Mouse (Mus musculus): ENCODE data around the gene Map2k3.
"Not testable (repeated sequence)": the region's sequence is repeated elsewhere in the genome, so short reads cannot be mapped to it uniquely, and the experiment has no call there.

The Map2k3 gene

DNA sequence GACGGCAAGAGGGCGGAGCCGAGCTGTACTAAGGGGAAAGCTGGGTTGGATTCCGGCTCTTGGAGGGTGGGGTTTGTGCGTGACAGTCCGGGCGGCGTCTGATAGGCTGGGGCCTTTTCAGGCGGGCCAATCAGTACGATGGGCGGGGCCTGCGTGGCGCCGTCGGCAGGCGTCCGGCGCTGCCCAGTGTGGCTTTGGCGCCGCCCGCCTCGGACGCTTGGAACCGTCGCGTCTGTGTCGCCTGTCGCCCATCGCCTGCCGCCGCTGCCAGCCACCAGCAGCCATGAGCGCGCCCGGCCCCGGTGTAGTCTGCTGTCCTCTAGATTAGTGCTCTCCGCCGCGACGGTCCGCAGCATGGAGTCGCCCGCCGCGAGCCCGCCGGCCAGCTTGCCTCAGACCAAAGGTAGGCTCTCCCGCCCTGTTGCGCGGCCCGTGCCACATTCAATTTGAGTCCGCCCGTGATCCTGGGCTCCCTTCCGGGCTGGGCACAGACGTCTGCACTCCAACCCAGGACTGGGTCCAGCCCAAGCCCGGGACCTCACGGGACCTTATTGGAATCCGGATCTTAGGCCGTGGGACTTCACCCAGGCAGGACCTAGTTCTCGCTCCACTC, at the start of gene Map2k3:
Gene Map2k3, plus strand, starts transcription at position 165 of the 613 bp plus-strand sequence.
- DNase-seq (ENCODE audit: low spot score) = peak; percentile 95

DNA sequence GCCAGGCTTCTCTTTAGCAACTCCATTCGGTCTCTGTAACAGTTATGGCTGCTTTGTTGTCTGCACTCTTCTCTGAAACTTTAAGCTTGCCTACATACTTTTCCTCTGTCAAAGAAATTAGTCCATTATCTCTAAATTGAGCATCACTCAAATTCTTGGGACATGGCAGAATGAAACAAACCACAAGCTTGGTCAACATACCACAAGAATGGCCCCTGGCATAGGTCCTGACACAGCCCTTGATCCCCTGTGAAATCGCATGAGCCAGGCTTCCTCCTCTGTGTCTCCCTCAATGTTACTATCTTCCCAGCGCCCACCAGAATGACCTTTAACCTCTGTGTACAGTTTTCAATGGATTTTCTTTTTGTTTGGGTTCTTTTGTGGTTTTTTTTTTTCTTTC, 49.4 kb upstream of the Map2k3 start:
- DNase-seq (ENCODE audit: low spot score) = no peak

DNA sequence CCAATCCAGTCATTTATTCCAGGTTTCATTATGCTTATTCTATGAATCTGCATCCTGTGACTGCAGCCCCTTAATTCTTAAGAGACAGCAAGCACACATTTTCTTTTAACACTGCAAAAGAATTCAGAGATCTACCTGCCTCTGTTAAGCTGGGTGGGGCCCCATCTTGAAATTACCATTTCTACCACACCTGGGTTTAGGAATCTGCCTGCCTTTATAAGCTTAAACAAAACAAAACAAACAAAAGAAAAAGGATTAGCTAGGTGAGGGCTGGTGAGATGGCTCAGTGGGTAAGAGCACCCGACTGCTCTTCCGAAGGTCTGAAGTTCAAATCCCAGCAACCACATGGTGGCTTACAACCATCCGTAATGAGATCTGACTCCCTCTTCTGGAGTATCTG, 44.8 kb upstream of the Map2k3 start:
- DNase-seq (ENCODE audit: low spot score) = not testable (repeated sequence)

DNA sequence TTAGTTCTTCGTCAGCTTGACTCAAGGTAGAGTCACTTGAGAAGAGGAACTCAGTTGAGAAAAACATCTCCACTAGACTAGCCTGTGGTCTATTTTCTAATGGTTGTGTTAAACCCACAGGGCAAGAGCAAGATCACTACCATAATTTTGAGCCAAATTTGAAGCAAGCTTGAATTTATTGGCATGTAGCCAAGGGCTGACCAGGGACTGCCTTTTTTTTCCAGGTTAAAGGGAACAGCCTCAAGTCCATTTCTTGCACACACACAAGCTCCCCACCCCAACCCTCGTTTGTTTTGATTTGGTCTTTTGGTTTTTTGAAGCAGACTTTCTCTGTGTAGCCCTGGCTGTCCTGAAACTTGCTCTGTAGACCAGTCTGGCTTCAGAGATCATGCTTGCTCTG, 42.0 kb upstream of the Map2k3 start:
- no peak for DNase-seq (ENCODE audit: low spot score)

DNA sequence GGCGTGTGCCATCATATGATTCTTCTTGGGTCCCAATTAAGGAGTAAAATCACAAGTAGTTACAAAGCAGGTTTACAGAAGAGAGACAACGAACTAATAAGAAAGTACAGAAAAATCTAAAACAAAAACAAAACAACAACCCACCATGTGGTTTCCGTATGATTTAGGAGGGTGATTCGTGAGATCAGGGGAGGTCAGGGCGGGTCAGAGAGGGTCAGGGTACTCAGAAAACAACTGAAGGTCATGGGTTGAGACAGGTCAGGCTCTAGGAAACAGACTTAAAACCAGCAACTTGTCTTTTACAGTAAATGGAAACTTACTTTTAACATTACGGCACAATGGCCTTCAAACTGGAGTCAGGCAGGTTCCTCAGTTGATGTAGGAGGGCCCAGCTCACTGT, 41.5 kb upstream of the Map2k3 start:
- no peak for DNase-seq (ENCODE audit: low spot score)

DNA sequence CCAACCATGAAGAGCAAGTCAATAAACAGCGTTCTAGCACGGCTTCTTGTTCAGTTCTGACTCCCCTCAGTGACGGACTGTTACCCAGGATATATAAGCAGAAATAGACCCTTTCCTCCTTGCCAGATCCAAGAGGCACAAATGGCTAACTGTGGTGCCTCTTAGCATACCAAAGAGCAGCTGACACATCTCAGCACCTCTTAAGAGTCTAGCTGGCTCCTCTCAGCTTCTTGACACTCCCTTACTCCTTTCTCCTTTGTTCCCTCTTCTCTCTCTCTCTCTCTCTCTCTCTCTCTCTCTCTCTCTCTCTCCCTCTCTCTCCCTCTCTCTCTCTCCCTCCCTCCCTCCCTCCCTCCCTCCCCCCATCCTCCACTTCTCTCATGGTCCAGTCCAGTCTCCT, 41.1 kb upstream of the Map2k3 start:
- DNase-seq (ENCODE audit: low spot score) = no peak

DNA sequence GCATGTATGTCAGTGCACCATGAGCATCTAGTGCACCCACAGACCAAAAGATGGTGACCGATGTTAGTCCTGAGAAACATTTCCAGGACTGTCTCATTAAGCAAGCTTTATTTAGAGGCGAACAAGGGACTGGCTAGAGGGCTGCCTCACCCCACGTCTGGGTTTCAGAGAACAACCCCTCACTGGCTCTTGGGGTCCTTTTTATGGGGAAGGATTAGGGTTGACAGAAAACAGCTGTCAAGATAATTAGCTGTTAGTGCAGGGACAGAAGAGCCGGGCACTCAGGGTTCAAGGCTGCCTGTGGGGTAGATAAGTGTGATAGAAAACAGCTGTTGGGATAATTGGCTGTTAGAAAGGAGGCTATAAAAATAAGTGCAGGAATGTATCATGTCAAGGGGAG, 35.9 kb upstream of the Map2k3 start:
- DNase-seq (ENCODE audit: low spot score) = no peak

DNA sequence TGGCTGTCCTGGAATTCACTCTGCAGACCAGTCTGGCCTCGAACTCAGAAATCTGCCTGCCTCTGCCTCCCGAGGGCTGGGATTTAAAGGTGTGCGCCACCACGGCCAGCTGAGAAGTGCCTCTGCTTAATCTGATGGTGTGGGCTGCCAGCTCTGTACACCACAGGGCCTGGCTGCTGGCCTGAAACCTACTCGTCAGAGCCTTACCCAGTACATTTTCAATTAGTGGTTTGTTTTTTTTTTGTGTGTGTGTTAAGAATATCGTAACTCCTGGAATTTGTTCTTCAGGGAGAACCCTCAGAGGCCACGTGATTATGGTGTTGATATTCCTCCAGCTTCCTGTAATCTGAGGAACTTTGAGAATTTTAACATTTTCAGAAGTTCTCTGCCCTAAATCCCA, 29.8 kb upstream of the Map2k3 start:
- no peak for DNase-seq (ENCODE audit: low spot score)

DNA sequence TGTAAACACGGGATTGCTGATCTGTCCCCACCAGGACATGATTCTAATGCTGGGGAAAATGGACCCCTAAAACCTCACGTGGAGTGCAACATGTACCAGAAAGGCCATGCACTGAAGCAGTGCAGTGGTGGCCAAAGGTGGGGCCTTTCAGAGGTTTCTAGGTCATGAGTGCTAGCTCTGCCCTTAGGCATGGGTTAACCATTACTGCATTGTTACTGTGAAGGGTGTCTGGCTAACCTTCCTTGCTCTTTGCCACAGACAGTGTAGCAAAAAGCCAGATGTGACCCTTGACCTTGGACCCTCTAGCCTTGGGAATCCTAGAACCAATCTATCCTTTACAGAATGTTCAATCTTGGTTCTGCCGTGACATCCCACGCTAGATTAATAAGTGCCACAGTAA, 29.3 kb upstream of the Map2k3 start:
- no peak for DNase-seq (ENCODE audit: low spot score)

DNA sequence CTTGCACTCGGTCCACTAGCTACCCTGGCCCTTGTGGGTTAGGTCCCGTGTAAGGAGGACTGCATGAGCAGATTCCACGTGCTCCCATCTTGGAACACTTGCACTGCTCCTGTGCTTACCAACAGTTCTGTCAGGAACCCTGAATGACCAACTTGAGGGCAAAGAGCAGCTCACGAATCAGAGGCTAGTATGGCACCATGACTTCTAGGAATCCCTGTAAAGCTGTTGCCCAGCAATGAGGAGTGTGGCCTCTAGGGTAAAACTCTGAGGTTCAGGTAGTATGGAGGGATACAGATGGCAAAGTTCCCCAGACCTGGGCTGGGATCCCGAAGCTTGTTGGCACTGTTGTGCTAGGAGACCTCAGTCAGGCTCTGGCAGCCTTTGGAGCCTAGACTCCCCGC, 28.2 kb upstream of the Map2k3 start:
- no peak for DNase-seq (ENCODE audit: low spot score)

DNA sequence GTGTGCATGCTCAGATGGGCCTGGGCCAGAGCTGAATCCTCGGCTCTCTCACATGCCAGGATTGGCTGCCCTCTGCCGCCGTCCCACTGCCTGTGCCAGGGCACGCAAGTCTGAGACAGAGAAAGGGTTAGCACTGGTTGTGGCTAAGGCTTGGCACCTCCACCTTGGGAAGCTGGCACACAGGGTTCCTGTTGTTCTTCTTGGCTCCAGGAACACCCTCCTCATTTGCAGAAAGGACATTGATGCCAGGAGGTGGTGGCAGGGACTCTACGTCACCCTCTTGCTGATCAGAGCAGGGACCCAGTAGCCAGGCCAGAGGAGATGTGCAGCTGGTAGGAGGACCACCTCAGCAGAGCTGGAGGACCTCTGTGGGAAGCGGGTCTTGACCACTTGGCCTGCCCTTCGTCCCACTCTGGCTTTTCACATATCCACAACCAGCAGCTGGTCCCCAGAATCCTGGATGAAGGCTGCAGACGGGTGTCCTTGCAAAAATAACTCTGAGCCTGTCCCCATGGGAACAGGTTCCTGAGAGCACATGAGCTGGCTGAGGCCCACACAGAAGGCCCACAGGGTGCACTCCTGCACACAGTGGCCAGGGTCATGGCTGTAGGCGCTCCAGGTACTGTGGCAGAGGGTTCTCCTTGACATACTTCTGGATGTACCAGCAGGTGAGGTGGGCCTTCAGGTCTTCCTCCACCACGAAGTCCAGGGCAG, 26.3 kb upstream of the Map2k3 start:
- no peak for DNase-seq (ENCODE audit: low spot score)

DNA sequence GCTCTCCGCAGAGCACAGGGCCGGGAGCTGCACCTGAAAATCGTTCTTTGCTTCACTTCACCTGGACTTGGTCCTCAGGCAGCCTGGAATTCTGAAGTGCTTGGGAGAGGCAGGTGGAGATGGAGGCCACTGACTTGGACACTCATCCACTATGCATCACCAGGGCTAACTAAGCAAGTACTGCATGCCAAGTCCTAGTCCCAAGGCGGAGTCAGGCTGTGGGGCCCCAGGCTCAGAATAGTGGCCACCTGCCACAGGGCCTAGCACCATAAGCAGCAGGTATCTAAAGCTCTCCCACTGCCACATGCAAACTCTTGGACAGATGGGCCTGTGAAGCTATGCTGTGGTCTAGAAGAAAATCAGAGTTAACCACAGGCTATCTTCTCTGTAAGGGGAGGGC, 25.4 kb upstream of the Map2k3 start:
- DNase-seq (ENCODE audit: low spot score) = no peak

DNA sequence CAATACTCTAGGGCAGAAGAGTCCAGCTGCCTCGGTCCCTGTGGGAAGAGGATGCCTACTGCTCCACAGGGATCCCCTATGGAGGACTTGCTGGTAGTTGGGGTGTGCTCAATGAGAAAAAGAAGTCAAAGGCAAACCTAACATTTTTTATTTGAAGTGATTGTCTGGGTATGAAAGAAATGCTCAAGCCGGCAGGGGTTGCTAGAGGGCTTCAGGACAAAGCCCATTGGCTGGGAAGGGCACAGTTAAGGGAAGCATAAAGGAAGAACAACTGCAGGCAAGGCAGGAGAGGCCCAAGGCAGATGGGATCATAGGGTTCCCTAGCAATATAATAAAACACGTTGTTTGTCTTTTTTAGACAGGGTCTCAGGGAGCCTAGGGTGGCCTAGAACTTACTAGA, 23.8 kb upstream of the Map2k3 start:
- DNase-seq (ENCODE audit: low spot score) = no peak

DNA sequence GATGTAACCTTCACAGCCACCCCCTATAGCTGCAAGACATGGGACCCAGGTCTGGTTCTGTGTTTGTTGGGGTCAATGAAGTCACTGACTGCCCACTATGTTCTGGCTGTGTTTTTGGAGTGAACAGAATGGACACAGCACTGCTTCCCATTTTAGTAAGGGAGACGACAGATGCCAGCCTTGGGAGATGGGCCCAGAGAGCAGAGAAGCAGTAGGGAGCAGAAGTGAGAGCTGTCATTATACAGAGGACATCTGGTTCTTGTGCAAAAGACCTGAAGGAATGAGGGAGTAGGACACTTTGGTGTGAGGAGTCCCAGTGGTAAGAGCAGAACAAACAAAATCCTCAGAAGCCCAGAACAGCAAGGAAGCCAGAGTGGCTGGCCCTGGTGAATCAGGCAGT, 22.2 kb upstream of the Map2k3 start:
- DNase-seq (ENCODE audit: low spot score) = no peak

DNA sequence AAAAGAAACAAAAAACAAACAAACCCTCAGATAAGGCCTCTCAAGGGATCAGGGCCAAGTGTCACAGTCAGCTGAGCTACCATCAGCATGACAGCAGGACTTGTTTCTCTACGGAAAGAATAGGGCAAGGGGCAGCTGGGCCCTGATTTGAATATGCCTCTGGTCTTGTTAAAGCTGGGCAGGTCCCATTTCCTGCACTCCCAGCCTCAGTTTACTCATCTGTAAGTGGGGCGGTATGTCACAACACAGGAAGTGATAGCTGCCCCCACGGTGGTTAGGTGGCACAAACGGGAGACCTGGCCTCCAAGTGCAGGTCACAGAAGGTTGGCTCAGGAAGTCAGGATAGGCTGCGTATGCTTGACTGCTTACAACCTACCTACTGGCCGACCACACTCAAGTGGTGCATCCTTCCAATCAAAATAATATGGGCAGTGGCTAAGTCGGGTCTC, 19.3 kb upstream of the Map2k3 start:
- DNase-seq (ENCODE audit: low spot score) = no peak

DNA sequence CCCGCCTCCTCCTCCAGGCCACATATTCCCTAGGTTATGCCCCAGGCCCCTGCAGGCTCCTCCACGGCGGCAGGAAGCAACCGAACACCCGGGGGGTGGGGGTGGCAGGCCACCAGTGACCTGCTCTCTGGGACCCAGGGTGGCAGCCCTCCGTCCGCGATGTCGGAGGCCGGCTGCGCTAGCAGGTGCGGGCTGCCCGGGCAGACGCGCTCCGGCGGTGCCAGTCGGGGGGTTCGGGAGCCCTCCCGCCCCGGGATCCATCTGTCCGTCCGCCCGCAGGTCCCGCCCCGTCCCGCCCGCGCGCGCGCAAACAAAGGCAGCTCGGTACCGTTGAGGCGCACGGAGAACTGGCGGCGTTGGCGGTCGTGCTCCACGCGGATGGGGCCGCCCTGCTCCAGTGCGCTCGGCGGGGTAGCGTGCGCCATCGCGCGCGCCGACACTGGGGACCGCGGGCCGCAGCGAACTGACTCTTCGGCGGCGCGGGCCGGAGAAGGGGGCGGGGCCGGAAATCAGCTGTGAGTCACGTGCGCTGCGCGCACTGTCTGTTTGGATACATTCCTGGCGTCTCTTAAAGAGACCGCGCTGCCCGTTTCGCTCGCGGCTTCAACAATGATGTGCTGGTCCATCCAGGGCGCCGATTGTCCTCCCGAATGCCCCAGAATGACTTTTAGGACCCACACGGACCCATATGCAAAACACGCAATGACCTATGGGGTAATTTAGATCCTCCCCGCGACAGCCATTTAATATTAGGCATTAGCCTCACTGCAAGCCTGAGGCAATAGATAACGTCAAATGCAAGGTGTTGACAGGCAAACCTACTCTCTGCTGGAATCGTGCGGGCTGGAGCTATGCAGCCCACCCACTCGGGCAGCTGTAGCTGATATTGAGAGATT, 18.3 kb upstream of the Map2k3 start:
- DNase-seq (ENCODE audit: low spot score) = peak; percentile 89

DNA sequence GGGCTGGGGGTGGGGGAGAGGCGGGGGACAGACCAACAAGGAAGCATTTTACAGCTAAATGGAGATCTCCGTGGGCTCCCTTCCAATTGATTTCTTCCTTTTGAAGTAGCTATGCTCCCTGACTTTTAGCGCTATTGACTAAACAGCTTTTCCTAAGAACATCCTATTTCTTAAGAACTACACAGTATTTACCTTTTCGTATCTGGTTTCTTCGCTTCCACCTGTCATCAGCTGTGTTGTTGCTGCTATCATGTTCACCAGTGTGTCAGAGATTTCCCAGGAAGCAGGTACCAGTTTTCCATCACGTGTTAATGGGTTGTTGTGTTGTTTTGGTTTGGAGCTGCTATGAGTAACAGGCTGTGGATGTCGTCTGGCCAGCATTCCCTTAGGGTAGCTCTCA, 17.3 kb upstream of the Map2k3 start, which contains the start of gene Natd1:
Gene Natd1, minus strand, starts transcription at position 260 of the 400 bp plus-strand sequence.
- DNase-seq (ENCODE audit: low spot score) = no peak

DNA sequence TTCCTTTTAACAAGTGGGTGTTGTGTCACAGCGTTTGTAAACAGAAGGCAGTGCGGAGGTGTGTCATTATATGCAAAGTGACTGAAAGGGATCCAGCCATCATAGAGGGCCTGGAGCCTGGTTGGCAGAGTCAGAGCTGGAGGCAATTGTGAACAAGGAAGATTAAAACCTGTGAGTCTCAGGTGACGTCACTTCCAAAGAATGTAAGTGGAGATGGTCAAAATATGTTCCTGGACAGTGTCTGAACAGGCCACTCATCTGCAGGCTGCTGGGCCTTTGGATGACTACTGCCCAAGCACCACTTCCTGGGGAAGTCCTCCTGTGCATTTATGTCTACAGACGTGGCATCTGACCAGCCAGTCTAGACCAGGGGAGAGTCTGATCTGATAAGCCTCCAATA, 16.6 kb upstream of the Map2k3 start:
- no peak for DNase-seq (ENCODE audit: low spot score)

DNA sequence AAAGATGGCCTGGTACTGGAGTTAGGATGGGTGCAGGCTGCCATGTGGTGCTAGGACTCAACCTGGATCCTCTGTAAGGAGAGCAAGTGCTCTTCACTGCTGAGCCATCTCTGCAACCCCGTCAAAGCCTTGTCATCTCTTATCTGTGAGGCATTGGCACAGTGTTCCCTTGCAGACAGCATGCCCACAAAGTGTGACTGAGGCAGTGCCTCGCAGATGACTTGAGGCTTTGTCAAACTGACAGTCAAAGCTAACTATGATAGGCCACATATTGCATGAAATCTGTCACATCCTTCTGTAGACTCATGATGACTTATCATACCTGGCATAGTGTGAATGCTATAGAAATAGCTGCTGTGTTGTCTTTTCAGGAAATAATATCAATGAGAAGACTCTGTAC, 11.8 kb upstream of the Map2k3 start:
- no peak for DNase-seq (ENCODE audit: low spot score)

DNA sequence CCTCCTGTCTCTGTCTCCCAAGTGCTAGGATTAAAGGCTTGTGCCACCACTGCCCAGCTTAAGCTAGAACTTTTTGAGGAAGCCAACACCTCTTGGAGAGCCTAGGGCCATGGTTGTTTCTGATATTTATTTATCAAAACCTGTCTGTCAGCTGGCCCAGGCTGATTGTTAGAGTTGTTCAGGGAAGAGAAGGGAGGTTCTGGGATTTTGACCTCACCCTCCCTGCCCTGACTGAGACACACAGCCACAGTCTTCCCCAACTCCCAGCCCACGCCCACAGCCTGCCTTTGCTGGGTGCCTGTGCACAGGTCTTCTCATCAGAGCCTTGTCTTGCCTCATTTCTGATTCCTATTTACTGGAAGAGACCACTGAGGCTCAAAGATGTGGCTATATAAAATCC, 9.6 kb upstream of the Map2k3 start:
- no peak for DNase-seq (ENCODE audit: low spot score)

DNA sequence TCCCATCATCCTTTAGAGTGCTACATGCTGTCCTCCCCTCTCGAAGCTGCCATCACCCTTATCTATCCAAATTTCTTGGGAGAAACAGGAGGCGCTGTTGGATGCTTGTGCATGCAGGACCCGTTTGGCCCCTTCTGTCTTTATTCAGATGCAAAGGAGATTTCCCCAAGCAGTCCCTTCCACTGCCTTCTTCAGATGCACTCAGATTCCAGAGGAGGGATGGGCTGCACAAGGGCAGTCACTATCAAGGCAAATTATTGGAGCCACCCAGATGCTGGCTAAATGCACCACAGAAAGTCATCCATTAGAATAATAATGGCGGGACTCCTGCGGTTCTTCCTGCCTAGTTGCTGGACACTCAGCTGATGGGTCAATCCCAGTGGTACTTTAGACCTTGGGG, 8.9 kb upstream of the Map2k3 start:
- DNase-seq (ENCODE audit: low spot score) = no peak

DNA sequence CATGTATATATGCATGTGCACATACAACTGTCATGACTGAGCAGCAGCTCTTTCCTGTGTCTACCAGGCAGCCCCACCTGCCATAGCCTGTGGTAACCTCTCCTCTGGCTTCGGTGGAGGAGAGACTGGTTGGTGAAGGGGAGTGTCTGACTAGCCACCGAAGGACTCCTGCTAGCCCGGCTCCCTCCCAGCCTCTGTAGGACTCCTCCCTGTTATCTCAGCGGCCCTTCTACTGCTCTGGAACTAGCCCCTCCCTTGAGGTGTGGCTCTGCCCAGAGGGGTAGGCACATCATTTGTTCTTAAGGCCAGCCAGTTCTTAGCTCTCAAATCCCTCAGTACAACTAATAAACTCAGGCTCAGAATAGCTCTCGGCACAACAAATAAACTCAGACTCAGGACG, 7.3 kb upstream of the Map2k3 start:
- no peak for DNase-seq (ENCODE audit: low spot score)

DNA sequence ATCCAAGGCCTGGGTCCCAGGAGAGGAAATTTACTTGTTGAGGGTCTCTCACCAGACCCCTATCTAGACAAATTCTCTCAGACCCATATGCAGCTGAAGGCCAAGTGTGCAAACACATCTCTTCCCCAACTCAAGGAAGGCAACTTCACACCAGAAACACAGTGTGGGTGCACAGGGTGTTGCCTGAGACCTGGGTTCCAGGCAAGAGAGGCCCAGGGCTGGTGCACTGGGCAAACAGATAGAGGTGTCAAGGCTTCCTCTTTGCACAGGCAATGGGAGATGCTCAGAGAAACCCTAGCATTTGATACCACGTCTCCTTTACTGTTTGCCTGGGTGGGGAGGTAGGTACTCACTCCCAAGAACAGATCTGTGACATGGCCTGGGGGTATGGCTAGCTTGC, 6.9 kb upstream of the Map2k3 start:
- DNase-seq (ENCODE audit: low spot score) = no peak
